Mouse (Mus musculus): ENCODE results near the gene Ifit1. TPM values are rescaled to one million over a fixed set of nuclear protein-coding genes. Genes with fewer than 3 reads are reported as not detected.
"Not testable (repeated sequence)": the region's sequence is repeated elsewhere in the genome, so short reads cannot be mapped to it uniquely, and the experiment has no call there.

Gene Ifit1
- polyA plus RNA-seq, 1 experiment, result 0.01 TPM

- no peak for TF ChIP-seq CEBPB (IDR thresholded peaks at IDR 0.05; ENCODE audit: low read depth)
- TF ChIP-seq MYOG (IDR thresholded peaks at IDR 0.05; ENCODE audit: control insufficient read depth, extremely low read depth, insufficient read length), result no peak
- TF ChIP-seq MAX (IDR thresholded peaks at IDR 0.05), result no peak
- no peak for TF ChIP-seq CTCF (IDR thresholded peaks at IDR 0.05; ENCODE audit: control insufficient read depth, insufficient read depth, insufficient read length)
- TF ChIP-seq FOSL1 (IDR thresholded peaks at IDR 0.05; ENCODE audit: insufficient read depth, low read length, poor library complexity, severe bottlenecking), result no peak
- no peak for TF ChIP-seq MYOD1 (IDR thresholded peaks at IDR 0.05; ENCODE audit: control insufficient read depth, insufficient read length, low read depth)
- no peak for TF ChIP-seq USF1 (IDR thresholded peaks at IDR 0.05; ENCODE audit: low read depth)
- Histone ChIP-seq H3K4me3 (ENCODE audit: insufficient read depth, poor library complexity, severe bottlenecking) (no peak overlapping the region), H3K27me3 (ENCODE audit: control insufficient read depth, insufficient read depth, insufficient read length) (no peaks in the 10 kb centered on the region), H3K79me2 (ENCODE audit: control insufficient read depth, insufficient read depth) (no peaks in the 10 kb centered on the region), H3ac (ENCODE audit: control insufficient read depth, insufficient read length, low read depth) (no peak overlapping the region), H3K36me3 (ENCODE audit: control insufficient read depth, insufficient read depth) (no peaks in the 10 kb centered on the region), H3K79me3 (ENCODE audit: low read depth) (no peaks in the 10 kb centered on the region)
These were observed 35.2 kb upstream of the Ifit1 start for GRCm38 (mm10) chr19:34605472-34605871.

GRCm38 (mm10) chr19:34607237-34608051, 33.2 kb upstream of the Ifit1 start, which contains the start of gene Ifit3b:
Gene Ifit3b, plus strand, starts transcription at chr19:34607970.
- not testable (repeated sequence) for H3ac ChIP-seq (ENCODE audit: control insufficient read depth, insufficient read length, low read depth); H3K79me2 ChIP-seq (ENCODE audit: control insufficient read depth, insufficient read depth); H3K4me3 ChIP-seq (ENCODE audit: insufficient read depth, poor library complexity, severe bottlenecking); H3K27me3 ChIP-seq (ENCODE audit: control insufficient read depth, insufficient read depth, insufficient read length); H3K36me3 ChIP-seq (ENCODE audit: control insufficient read depth, insufficient read depth); H3K79me3 ChIP-seq (ENCODE audit: low read depth)

GRCm38 (mm10) chr19:34610118-34610517, 30.6 kb upstream of the Ifit1 start:
- H3K4me3 ChIP-seq (ENCODE audit: insufficient read depth, poor library complexity, severe bottlenecking); H3ac ChIP-seq (ENCODE audit: control insufficient read depth, insufficient read length, low read depth); H3K79me3 ChIP-seq (ENCODE audit: low read depth); H3K36me3 ChIP-seq (ENCODE audit: control insufficient read depth, insufficient read depth); H3K79me2 ChIP-seq (ENCODE audit: control insufficient read depth, insufficient read depth); H3K27me3 ChIP-seq (ENCODE audit: control insufficient read depth, insufficient read depth, insufficient read length): not testable (repeated sequence)

GRCm38 (mm10) chr19:34612243-34613001, 28.2 kb upstream of the Ifit1 start:
- H3K36me3 ChIP-seq (ENCODE audit: control insufficient read depth, insufficient read depth); H3K79me3 ChIP-seq (ENCODE audit: low read depth); H3K79me2 ChIP-seq (ENCODE audit: control insufficient read depth, insufficient read depth); H3K27me3 ChIP-seq (ENCODE audit: control insufficient read depth, insufficient read depth, insufficient read length); H3K4me3 ChIP-seq (ENCODE audit: insufficient read depth, poor library complexity, severe bottlenecking); H3ac ChIP-seq (ENCODE audit: control insufficient read depth, insufficient read length, low read depth): not testable (repeated sequence)

DNA sequence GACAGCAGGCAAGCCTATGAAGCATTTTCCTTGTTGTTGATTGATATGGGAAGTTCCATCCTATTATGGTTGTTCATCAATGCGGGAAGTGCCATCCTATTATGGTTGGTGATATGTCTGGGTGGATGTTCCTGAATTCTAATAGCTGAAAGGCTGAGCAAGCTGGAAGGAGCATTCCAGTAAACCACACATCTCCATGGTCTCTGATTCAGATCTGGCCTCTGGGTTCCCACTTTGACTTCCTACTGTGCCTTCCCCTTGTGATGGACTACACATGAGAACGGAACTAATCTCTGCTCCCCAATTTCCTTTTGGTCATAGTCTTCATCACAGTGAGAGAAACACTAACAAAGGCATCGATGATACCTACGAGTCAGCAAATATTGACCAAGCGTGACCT, 19.8 kb upstream of the Ifit1 start:
- no peak for TF ChIP-seq CEBPB (IDR thresholded peaks at IDR 0.05; ENCODE audit: low read depth)
- no peak for TF ChIP-seq CTCF (IDR thresholded peaks at IDR 0.05; ENCODE audit: control insufficient read depth, insufficient read depth, insufficient read length)
- TF ChIP-seq FOSL1 (IDR thresholded peaks at IDR 0.05; ENCODE audit: insufficient read depth, low read length, poor library complexity, severe bottlenecking), result no peak
- TF ChIP-seq USF1 (IDR thresholded peaks at IDR 0.05; ENCODE audit: low read depth), result no peak
- no peak for TF ChIP-seq MAX (IDR thresholded peaks at IDR 0.05)
- TF ChIP-seq MYOD1 (IDR thresholded peaks at IDR 0.05; ENCODE audit: control insufficient read depth, insufficient read length, low read depth), result no peak
- TF ChIP-seq MYOG (IDR thresholded peaks at IDR 0.05; ENCODE audit: control insufficient read depth, extremely low read depth, insufficient read length), result no peak
- no peaks in the 10 kb centered on the region for H3K79me2 ChIP-seq (ENCODE audit: control insufficient read depth, insufficient read depth)

GRCm38 (mm10) chr19:34623781-34624180, 16.9 kb upstream of the Ifit1 start:
- Histone ChIP-seq H3K4me3 (ENCODE audit: insufficient read depth, poor library complexity, severe bottlenecking) (no peak overlapping the region), H3K27me3 (ENCODE audit: control insufficient read depth, insufficient read depth, insufficient read length) (peaks cover 19% of the 10 kb centered on the region), H3K79me3 (ENCODE audit: low read depth) (no peaks in the 10 kb centered on the region), H3K36me3 (ENCODE audit: control insufficient read depth, insufficient read depth) (no peaks in the 10 kb centered on the region), H3K79me2 (ENCODE audit: control insufficient read depth, insufficient read depth) (no peaks in the 10 kb centered on the region), H3ac (ENCODE audit: control insufficient read depth, insufficient read length, low read depth) (no peak overlapping the region)
- TF ChIP-seq MYOG (IDR thresholded peaks at IDR 0.05; ENCODE audit: control insufficient read depth, extremely low read depth, insufficient read length) (no peak), CEBPB (IDR thresholded peaks at IDR 0.05; ENCODE audit: low read depth) (no peak), USF1 (IDR thresholded peaks at IDR 0.05; ENCODE audit: low read depth) (no peak), MYOD1 (IDR thresholded peaks at IDR 0.05; ENCODE audit: control insufficient read depth, insufficient read length, low read depth) (no peak), MAX (IDR thresholded peaks at IDR 0.05) (no peak), FOSL1 (IDR thresholded peaks at IDR 0.05; ENCODE audit: insufficient read depth, low read length, poor library complexity, severe bottlenecking) (no peak), CTCF (IDR thresholded peaks at IDR 0.05; ENCODE audit: control insufficient read depth, insufficient read depth, insufficient read length) (no peak)

More for the DNA sequence above, 19.8 kb upstream of the Ifit1 start:
- Histone ChIP-seq H3ac (ENCODE audit: control insufficient read depth, insufficient read length, low read depth) (no peak overlapping the region), H3K4me3 (ENCODE audit: insufficient read depth, poor library complexity, severe bottlenecking) (no peak overlapping the region), H3K36me3 (ENCODE audit: control insufficient read depth, insufficient read depth) (no peaks in the 10 kb centered on the region), H3K79me3 (ENCODE audit: low read depth) (no peaks in the 10 kb centered on the region), H3K27me3 (ENCODE audit: control insufficient read depth, insufficient read depth, insufficient read length) (peaks cover 18% of the 10 kb centered on the region)
